Mouse (Mus musculus): Measurements from ENCODE around the gene Xpo6. TPM values are rescaled to one million over a fixed set of nuclear protein-coding genes. Genes with fewer than 3 reads are reported as not detected.

Gene Xpo6
- polyA plus RNA-seq, 1 experiment from 2014 or later: 70.2 TPM

- H3K4me1 ChIP-seq: peaks cover 10% of the 10 kb centered on the region; the same call in 1 of the 2 replicates
- no peak for DNase-seq (ENCODE audit: low spot score)
- H3K27me3 ChIP-seq (replicated peaks; ENCODE audit: low read depth, poor library complexity, severe bottlenecking): no peaks in the 10 kb centered on the region
- H3K4me3 ChIP-seq: no peak overlapping the region
- no peak overlapping the region for H3K27ac ChIP-seq (replicated peaks)
- 70% methylated on average over 8 of the region's 8 CpGs for WGBS
- no peaks in the 10 kb centered on the region for H3K36me3 ChIP-seq (replicated peaks)
- no peaks in the 10 kb centered on the region for H3K9me3 ChIP-seq
These were observed 30.3 kb upstream of the Xpo6 start for GRCm38 (mm10) chr7:126230357-126231148.

- Histone ChIP-seq H3K9me3 (no peaks in the 10 kb centered on the region), H3K36me3 (replicated peaks) (no peaks in the 10 kb centered on the region), H3K27me3 (replicated peaks; ENCODE audit: low read depth, poor library complexity, severe bottlenecking) (no peaks in the 10 kb centered on the region), H3K4me1 (peaks cover 10% of the 10 kb centered on the region; the same call in 1 of the 2 replicates), H3K27ac (replicated peaks) (no peak overlapping the region), H3K4me3 (no peak overlapping the region)
- DNase-seq (ENCODE audit: low spot score): no peak
- WGBS: 31% methylated on average over 5 of the region's 5 CpGs
These were observed 25.8 kb upstream of the Xpo6 start for GRCm38 (mm10) chr7:126226136-126226535.

- H3K4me1 ChIP-seq: peaks cover 10% of the 10 kb centered on the region; the same call in 1 of the 2 replicates
These were observed 22.5 kb upstream of the Xpo6 start for GRCm38 (mm10) chr7:126222753-126223152.

GRCm38 (mm10) chr7:126220611-126221010, 20.3 kb upstream of the Xpo6 start:
- 29% methylated on average over 1 of the region's 1 CpGs for WGBS
- DNase-seq (ENCODE audit: low spot score): no peak
- H3K27ac ChIP-seq (replicated peaks): no peak overlapping the region
- no peaks in the 10 kb centered on the region; the same call in 1 of the 2 replicates for H3K9me3 ChIP-seq
- no peak overlapping the region for H3K4me3 ChIP-seq
- no peaks in the 10 kb centered on the region for H3K27me3 ChIP-seq (replicated peaks; ENCODE audit: low read depth, poor library complexity, severe bottlenecking)
- no peaks in the 10 kb centered on the region for H3K36me3 ChIP-seq (replicated peaks)
- H3K4me1 ChIP-seq: no peaks in the 10 kb centered on the region

More at GRCm38 (mm10) chr7:126222753-126223152, 22.5 kb upstream of the Xpo6 start:
- no peak for DNase-seq (ENCODE audit: low spot score)
- WGBS: 74% methylated on average over 3 of the region's 3 CpGs
- H3K4me3 ChIP-seq: no peak overlapping the region
- no peaks in the 10 kb centered on the region for H3K27me3 ChIP-seq (replicated peaks; ENCODE audit: low read depth, poor library complexity, severe bottlenecking)
- no peak overlapping the region for H3K27ac ChIP-seq (replicated peaks)
- no peaks in the 10 kb centered on the region for H3K36me3 ChIP-seq (replicated peaks)
- no peaks in the 10 kb centered on the region; the same call in 1 of the 2 replicates for H3K9me3 ChIP-seq

- no peak overlapping the region for H3K27ac ChIP-seq (replicated peaks)
- no peak for DNase-seq (ENCODE audit: low spot score)
- no peaks in the 10 kb centered on the region for H3K36me3 ChIP-seq (replicated peaks)
- 80% methylated on average over 1 of the region's 1 CpGs for WGBS
- H3K27me3 ChIP-seq (replicated peaks; ENCODE audit: low read depth, poor library complexity, severe bottlenecking): no peaks in the 10 kb centered on the region
- H3K9me3 ChIP-seq: no peaks in the 10 kb centered on the region; the same call in 1 of the 2 replicates
- no peak overlapping the region for H3K4me3 ChIP-seq
- H3K4me1 ChIP-seq: no peaks in the 10 kb centered on the region
These were observed 18.0 kb upstream of the Xpo6 start for GRCm38 (mm10) chr7:126218311-126218710.

- H3K27me3 ChIP-seq (replicated peaks; ENCODE audit: low read depth, poor library complexity, severe bottlenecking): no peaks in the 10 kb centered on the region
- 38% methylated on average over 1 of the region's 1 CpGs for WGBS
- H3K27ac ChIP-seq (replicated peaks): no peak overlapping the region
- no peak for DNase-seq (ENCODE audit: low spot score)
- H3K4me3 ChIP-seq: no peak overlapping the region
- H3K36me3 ChIP-seq (replicated peaks): no peaks in the 10 kb centered on the region
- H3K4me1 ChIP-seq: no peaks in the 10 kb centered on the region
- no peaks in the 10 kb centered on the region; the same call in 1 of the 2 replicates for H3K9me3 ChIP-seq
These were observed 16.6 kb upstream of the Xpo6 start for GRCm38 (mm10) chr7:126216867-126217266.

- Histone ChIP-seq H3K27me3 (replicated peaks; ENCODE audit: low read depth, poor library complexity, severe bottlenecking) (no peaks in the 10 kb centered on the region), H3K36me3 (replicated peaks) (no peaks in the 10 kb centered on the region), H3K4me3 (no peak overlapping the region), H3K4me1 (no peaks in the 10 kb centered on the region), H3K9me3 (no peaks in the 10 kb centered on the region), H3K27ac (replicated peaks) (no peak overlapping the region)
- no peak for DNase-seq (ENCODE audit: low spot score)
- WGBS: 87% methylated on average over 5 of the region's 5 CpGs
These were observed 10.6 kb upstream of the Xpo6 start for GRCm38 (mm10) chr7:126210856-126211255.

- no peaks in the 10 kb centered on the region for H3K9me3 ChIP-seq
- 94% methylated on average over 4 of the region's 4 CpGs for WGBS
- 0 out of 2 replicates have a peak, but pooled peaks cover 4% of the 10 kb centered on the region for H3K36me3 ChIP-seq (replicated peaks)
- peaks cover 25% of the 10 kb centered on the region for H3K4me1 ChIP-seq
- no peak for DNase-seq (ENCODE audit: low spot score)
- peak overlapping the region; percentile 95 for H3K4me3 ChIP-seq
- H3K27ac ChIP-seq (replicated peaks): peak overlapping the region; percentile 96; the same call in 1 of the 2 replicates
- no peaks in the 10 kb centered on the region for H3K27me3 ChIP-seq (replicated peaks; ENCODE audit: low read depth, poor library complexity, severe bottlenecking)
These were observed 670 bp upstream of the Xpo6 start for GRCm38 (mm10) chr7:126200997-126201345.

GRCm38 (mm10) chr7:126199691-126200102, 604 bp downstream of the Xpo6 start:
- peak overlapping the region; percentile 96 for H3K27ac ChIP-seq (replicated peaks)
- no peaks in the 10 kb centered on the region for H3K27me3 ChIP-seq (replicated peaks; ENCODE audit: low read depth, poor library complexity, severe bottlenecking)
- H3K9me3 ChIP-seq: no peaks in the 10 kb centered on the region
- H3K4me1 ChIP-seq: peaks cover 25% of the 10 kb centered on the region
- H3K4me3 ChIP-seq: peak overlapping the region; percentile 95
- DNase-seq (ENCODE audit: low spot score): peak; percentile 75
- WGBS: under 1% methylated on average over 27 of the region's 27 CpGs
- 0 out of 2 replicates have a peak, but pooled peaks cover 4% of the 10 kb centered on the region for H3K36me3 ChIP-seq (replicated peaks)

GRCm38 (mm10) chr7:126198926-126199325, 1.4 kb downstream of the Xpo6 start:
- Histone ChIP-seq H3K36me3 (replicated peaks) (0 out of 2 replicates have a peak, but pooled peaks cover 4% of the 10 kb centered on the region), H3K27ac (replicated peaks) (no peak overlapping the region; the same call in 1 of the 2 replicates)
- WGBS: 35% methylated on average over 1 of the region's 1 CpGs

GRCm38 (mm10) chr7:126194175-126194574, 6.1 kb downstream of the Xpo6 start:
- Histone ChIP-seq H3K4me3 (no peak overlapping the region), H3K4me1 (peaks cover 19% of the 10 kb centered on the region), H3K27ac (replicated peaks) (no peak overlapping the region), H3K9me3 (no peaks in the 10 kb centered on the region), H3K27me3 (replicated peaks; ENCODE audit: low read depth, poor library complexity, severe bottlenecking) (no peaks in the 10 kb centered on the region), H3K36me3 (replicated peaks) (peaks cover 33% of the 10 kb centered on the region)
- no peak for DNase-seq (ENCODE audit: low spot score)
- WGBS: 96% methylated on average over 1 of the region's 1 CpGs

More at GRCm38 (mm10) chr7:126198926-126199325, 1.4 kb downstream of the Xpo6 start:
- no peaks in the 10 kb centered on the region for H3K9me3 ChIP-seq
- peak overlapping the region; percentile 95 for H3K4me3 ChIP-seq
- no peaks in the 10 kb centered on the region for H3K27me3 ChIP-seq (replicated peaks; ENCODE audit: low read depth, poor library complexity, severe bottlenecking)
- DNase-seq (ENCODE audit: low spot score): no peak
- H3K4me1 ChIP-seq: peaks cover 25% of the 10 kb centered on the region

GRCm38 (mm10) chr7:126191471-126191870, 8.8 kb downstream of the Xpo6 start:
- Histone ChIP-seq H3K4me3 (no peak overlapping the region), H3K27ac (replicated peaks) (no peak overlapping the region)
- WGBS: 95% methylated on average over 1 of the region's 1 CpGs

GRCm38 (mm10) chr7:126189517-126189916, 10.8 kb downstream of the Xpo6 start:
- no peaks in the 10 kb centered on the region for H3K9me3 ChIP-seq
- peaks cover 8% of the 10 kb centered on the region for H3K4me1 ChIP-seq
- 89% methylated on average over 1 of the region's 1 CpGs for WGBS
- no peak overlapping the region for H3K27ac ChIP-seq (replicated peaks)
- H3K36me3 ChIP-seq (replicated peaks): peaks cover 33% of the 10 kb centered on the region
- no peak for DNase-seq (ENCODE audit: low spot score)
- H3K4me3 ChIP-seq: no peak overlapping the region
- no peaks in the 10 kb centered on the region for H3K27me3 ChIP-seq (replicated peaks; ENCODE audit: low read depth, poor library complexity, severe bottlenecking)

More at GRCm38 (mm10) chr7:126191471-126191870, 8.8 kb downstream of the Xpo6 start:
- Histone ChIP-seq H3K36me3 (replicated peaks) (peaks cover 33% of the 10 kb centered on the region), H3K4me1 (0 out of 2 replicates have a peak, but pooled peaks cover 3% of the 10 kb centered on the region), H3K9me3 (no peaks in the 10 kb centered on the region), H3K27me3 (replicated peaks; ENCODE audit: low read depth, poor library complexity, severe bottlenecking) (no peaks in the 10 kb centered on the region)
- DNase-seq (ENCODE audit: low spot score): no peak

All from embryonic facial prominence, embryonic 10.5 days (tissue).